Mouse (Mus musculus): Measurements from ENCODE around the gene Rbm25. TPM values are rescaled to one million over a fixed set of nuclear protein-coding genes. Genes with fewer than 3 reads are reported as not detected.

The Rbm25 gene
- total and polyA plus RNA-seq, 2 experiments from 2014 or later: 65.1 to 230 TPM

DNA sequence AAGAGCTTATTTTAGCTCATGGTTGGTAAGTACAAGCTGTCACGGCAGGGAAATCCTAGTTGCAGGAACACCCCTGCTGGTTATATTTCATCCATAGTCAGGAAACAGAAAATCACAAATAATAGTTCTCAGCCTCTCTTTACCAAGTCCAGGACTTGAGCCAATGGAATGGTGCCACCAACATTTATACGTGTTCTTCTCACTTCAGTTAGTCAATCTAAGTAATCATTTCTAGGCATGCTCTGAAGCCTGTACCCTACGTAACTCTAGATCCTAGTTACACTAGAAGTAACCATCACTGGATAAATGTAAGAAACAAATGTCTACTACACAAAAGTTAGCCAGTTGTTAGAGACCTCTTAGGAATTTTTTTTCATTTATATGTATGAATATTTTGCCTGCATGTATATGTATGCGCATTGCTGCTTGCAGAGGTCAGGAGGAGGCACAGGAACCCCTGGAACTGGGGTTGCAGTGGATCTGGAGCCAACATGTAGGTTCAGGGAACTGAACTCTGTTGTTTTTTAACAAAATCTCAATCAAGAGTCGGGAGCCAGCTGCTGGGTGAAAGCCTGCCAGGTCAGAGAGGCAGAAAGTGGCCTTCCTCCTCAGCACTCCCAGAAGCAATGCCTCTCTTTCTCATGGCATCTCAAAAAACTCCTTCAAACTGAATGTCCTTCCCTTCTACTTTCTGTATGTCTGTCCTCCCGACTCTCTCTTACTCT lies 8.8 kb upstream of the Rbm25 start:
- WGBS: 80% methylated on average over 6 of the region's 6 CpGs
- Histone ChIP-seq H3K4me1 (ENCODE audit: insufficient read depth, low read length) (no peaks in the 10 kb centered on the region), H3K36me3 (ENCODE audit: insufficient read depth, low read length) (no peaks in the 10 kb centered on the region), H3K27ac (no peak overlapping the region), H3K4me3 (ENCODE audit: low read length) (no peak overlapping the region), H3K9ac (replicated peaks; ENCODE audit: low read length) (no peak overlapping the region), H3K4me2 (ENCODE audit: low read depth, low read length) (no peak overlapping the region), H3K9me3 (ENCODE audit: low read length) (no peaks in the 10 kb centered on the region), H3K27me3 (ENCODE audit: insufficient read depth, low read length) (no peaks in the 10 kb centered on the region)
- no peak for DNase-seq (ENCODE audit: low spot score)
- TF ChIP-seq CTCF (IDR thresholded peaks at IDR 0.05; ENCODE audit: low read depth): no peak
- no peak for ATAC-seq

DNA sequence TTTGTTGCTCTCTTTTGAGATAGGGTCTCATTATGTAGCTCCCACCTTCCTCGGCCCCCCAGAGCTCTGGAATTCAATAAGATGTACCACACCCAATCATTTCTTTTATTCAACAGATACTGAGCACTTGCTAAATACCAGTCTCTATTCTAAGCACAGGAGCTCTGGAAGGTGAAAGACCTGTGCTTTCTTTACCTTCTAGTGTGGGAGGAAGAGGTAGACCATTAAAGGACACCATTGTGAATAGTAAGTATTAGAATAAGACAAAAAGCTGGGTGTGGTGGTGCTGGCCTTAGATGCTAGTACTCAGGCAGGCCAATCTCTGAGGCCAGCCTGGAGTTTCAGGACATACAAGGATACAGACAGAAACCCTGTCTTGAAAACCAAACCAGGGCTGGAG lies 6.7 kb upstream of the Rbm25 start:
- no peak overlapping the region for H3K4me3 ChIP-seq (ENCODE audit: low read length)

DNA sequence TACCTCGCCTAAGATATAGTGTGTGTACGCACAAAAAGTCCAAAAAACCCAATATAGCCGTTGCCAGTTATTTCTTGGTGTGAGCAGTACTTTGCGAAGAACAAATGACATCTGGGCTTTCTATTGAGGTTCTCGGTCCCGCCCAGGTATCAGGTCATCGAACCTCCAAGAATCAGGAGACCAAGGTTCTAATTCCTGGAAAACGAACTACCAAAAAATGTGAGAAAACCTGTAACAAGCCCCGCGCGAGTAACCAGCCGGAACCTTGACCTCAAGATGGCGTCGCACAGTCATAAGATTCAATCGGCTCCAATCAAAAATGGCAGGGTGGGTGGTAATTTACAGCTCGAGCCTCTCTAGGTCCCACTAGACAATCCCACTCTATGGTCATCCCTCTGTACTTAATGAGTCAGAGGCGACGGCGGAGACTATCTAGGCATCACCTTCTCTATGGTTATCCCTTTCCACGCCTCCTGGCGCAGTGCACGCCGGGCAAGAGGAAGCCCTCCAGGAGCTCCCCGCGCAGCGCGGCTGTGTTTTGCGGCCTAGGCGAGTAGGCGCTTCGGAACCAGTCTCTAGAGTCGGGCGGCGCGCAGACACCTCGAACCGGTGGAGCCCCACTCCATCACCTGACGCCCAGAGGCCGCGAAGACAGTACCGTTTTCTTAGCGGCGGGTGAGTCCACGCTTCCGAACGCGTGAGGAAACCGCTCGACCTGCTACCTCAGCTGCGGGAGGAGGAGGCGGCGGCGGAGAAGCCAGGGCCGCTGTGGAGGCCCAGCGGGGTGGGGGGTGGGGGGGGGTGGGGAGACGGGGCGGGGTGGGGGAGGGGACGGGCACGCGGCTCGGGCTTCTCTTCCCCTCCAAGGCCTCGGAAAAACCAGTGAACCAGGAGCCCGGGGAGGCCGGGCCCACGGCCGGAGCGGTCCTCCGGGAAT lies 975 bp downstream of the Rbm25 start:
- Histone ChIP-seq H3K27ac (peak overlapping the region; percentile 96), H3K4me1 (ENCODE audit: insufficient read depth, low read length) (no peaks in the 10 kb centered on the region), H3K4me2 (ENCODE audit: low read depth, low read length) (peak overlapping the region; percentile 71), H3K4me3 (ENCODE audit: low read length) (peak overlapping the region; percentile 97), H3K9me3 (ENCODE audit: low read length) (no peaks in the 10 kb centered on the region), H3K27me3 (ENCODE audit: insufficient read depth, low read length) (no peaks in the 10 kb centered on the region), H3K36me3 (ENCODE audit: insufficient read depth, low read length) (no peaks in the 10 kb centered on the region; the same call in 1 of the 2 replicates), H3K9ac (replicated peaks; ENCODE audit: low read length) (peak overlapping the region; percentile 94)
- ATAC-seq (peak; percentile 100), DNase-seq (ENCODE audit: low spot score) (peak; percentile 99)
- TF ChIP-seq CTCF (IDR thresholded peaks at IDR 0.05; ENCODE audit: low read depth): no peak; the same call in 1 of the 2 replicates
- under 1% methylated on average over 56 of the region's 68 CpGs for WGBS

More for the DNA sequence above, 6.7 kb upstream of the Rbm25 start:
- 89% methylated on average over 1 of the region's 1 CpGs for WGBS
- Histone ChIP-seq H3K9me3 (ENCODE audit: low read length) (no peaks in the 10 kb centered on the region), H3K27me3 (ENCODE audit: insufficient read depth, low read length) (no peaks in the 10 kb centered on the region), H3K4me2 (ENCODE audit: low read depth, low read length) (no peak overlapping the region), H3K36me3 (ENCODE audit: insufficient read depth, low read length) (no peaks in the 10 kb centered on the region), H3K27ac (no peak overlapping the region), H3K9ac (replicated peaks; ENCODE audit: low read length) (no peak overlapping the region), H3K4me1 (ENCODE audit: insufficient read depth, low read length) (no peaks in the 10 kb centered on the region)
- no peak for TF ChIP-seq CTCF (IDR thresholded peaks at IDR 0.05; ENCODE audit: low read depth)
- ATAC-seq: no peak
- no peak for DNase-seq (ENCODE audit: low spot score)

DNA sequence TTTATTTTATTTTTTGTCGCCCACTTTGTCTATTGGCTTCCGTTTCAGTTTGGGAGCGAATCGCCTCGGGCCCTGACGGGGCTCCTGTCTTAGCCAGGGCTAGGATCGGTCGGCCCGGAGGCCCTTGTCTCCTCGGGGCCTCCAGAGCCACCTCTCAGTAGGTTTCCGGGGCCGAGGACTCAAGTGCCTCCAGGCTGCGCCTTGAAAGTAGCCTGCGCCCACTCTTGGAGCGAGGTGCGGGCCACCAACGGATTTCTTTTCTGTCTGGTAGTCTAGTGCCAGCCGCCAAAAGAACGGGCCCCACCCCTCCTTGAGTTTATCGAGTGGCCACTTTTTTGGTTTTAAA lies 1.6 kb downstream of the Rbm25 start:
- Histone ChIP-seq H3K4me2 (ENCODE audit: low read depth, low read length) (peak overlapping the region; percentile 71), H3K9me3 (ENCODE audit: low read length) (no peaks in the 10 kb centered on the region), H3K4me3 (ENCODE audit: low read length) (peak overlapping the region; percentile 97), H3K27ac (peak overlapping the region; percentile 96), H3K36me3 (ENCODE audit: insufficient read depth, low read length) (peaks cover 5% of the 10 kb centered on the region; the same call in 1 of the 2 replicates), H3K4me1 (ENCODE audit: insufficient read depth, low read length) (no peaks in the 10 kb centered on the region), H3K9ac (replicated peaks; ENCODE audit: low read length) (peak overlapping the region; percentile 94), H3K27me3 (ENCODE audit: insufficient read depth, low read length) (no peaks in the 10 kb centered on the region)
- TF ChIP-seq CTCF (IDR thresholded peaks at IDR 0.05; ENCODE audit: low read depth): no peak
- DNase-seq (ENCODE audit: low spot score) (peak; percentile 47), ATAC-seq (peak; percentile 48)
- 1% methylated on average over 20 of the region's 20 CpGs for WGBS

DNA sequence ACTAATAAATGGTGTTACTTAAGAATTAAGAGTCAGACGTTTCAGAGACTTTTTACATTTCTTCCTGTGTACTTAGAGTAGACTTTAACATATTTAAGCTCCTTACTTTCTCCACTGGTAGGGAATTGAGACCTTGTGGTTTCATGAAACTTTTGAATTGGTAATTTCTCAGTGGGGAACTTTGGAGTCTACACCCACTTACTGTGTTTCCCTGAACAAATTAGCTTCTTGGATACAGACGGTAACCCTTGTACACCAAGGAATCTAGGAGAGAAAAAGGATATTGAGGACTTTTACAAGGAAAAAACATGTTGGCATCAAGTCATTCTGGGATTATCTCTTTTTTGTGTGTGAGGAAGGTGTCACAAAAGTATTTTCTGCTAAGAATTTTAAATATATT lies 2.8 kb downstream of the Rbm25 start:
- peak overlapping the region; percentile 71 for H3K4me2 ChIP-seq (ENCODE audit: low read depth, low read length)
- H3K36me3 ChIP-seq (ENCODE audit: insufficient read depth, low read length): peaks cover 5% of the 10 kb centered on the region; the same call in 1 of the 2 replicates
- H3K9ac ChIP-seq (replicated peaks; ENCODE audit: low read length): no peak overlapping the region
- no peaks in the 10 kb centered on the region for H3K4me1 ChIP-seq (ENCODE audit: insufficient read depth, low read length)
- H3K4me3 ChIP-seq (ENCODE audit: low read length): peak overlapping the region; percentile 97
- no peak overlapping the region for H3K27ac ChIP-seq
- 26% methylated on average over 2 of the region's 2 CpGs for WGBS
- ATAC-seq: no peak
- no peak for DNase-seq (ENCODE audit: low spot score)
- H3K9me3 ChIP-seq (ENCODE audit: low read length): no peaks in the 10 kb centered on the region
- H3K27me3 ChIP-seq (ENCODE audit: insufficient read depth, low read length): no peaks in the 10 kb centered on the region
- TF ChIP-seq CTCF (IDR thresholded peaks at IDR 0.05; ENCODE audit: low read depth): no peak

DNA sequence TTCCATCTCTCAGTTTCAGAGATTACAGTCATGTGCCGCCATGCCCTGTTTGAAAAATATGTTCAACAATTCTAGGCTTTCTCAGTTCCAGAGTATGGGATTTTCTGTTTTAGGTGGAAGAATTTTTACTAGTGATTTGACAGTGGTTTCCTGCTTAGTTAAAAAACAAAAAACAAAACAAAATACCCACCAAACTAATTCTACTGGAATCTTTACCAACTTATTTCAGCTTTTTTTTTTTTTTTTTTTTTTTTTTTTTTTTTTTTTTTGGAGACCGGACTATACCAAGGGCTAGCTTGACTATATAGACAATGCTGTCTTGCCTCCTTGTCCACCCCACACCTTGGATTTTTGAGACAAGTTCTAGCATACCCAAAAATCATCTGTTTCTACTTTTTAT lies 10.2 kb downstream of the Rbm25 start:
- Histone ChIP-seq H3K27ac (no peak overlapping the region), H3K4me3 (ENCODE audit: low read length) (no peak overlapping the region), H3K9ac (replicated peaks; ENCODE audit: low read length) (no peak overlapping the region), H3K27me3 (ENCODE audit: insufficient read depth, low read length) (no peaks in the 10 kb centered on the region), H3K36me3 (ENCODE audit: insufficient read depth, low read length) (peaks cover 36% of the 10 kb centered on the region), H3K4me1 (ENCODE audit: insufficient read depth, low read length) (no peaks in the 10 kb centered on the region), H3K9me3 (ENCODE audit: low read length) (no peaks in the 10 kb centered on the region), H3K4me2 (ENCODE audit: low read depth, low read length) (no peak overlapping the region)
- no peak for TF ChIP-seq CTCF (IDR thresholded peaks at IDR 0.05; ENCODE audit: low read depth)
- DNase-seq (ENCODE audit: low spot score) (no peak), ATAC-seq (no peak)
- WGBS: 91% methylated on average over 2 of the region's 2 CpGs
